Mouse (Mus musculus): ENCODE measurements around the gene Xxylt1.

GRCm38 (mm10) chr16:30936012-30936461, 145.2 kb downstream of the Xxylt1 start:
- TF ChIP-seq ZC3H11A (IDR thresholded peaks at IDR 0.05; ENCODE audit: borderline replicate concordance, low read depth, low read length) (no peak), HCFC1 (IDR thresholded peaks at IDR 0.05; ENCODE audit: borderline replicate concordance, insufficient read depth, low read length) (no peak), ZNF384 (IDR thresholded peaks at IDR 0.05; ENCODE audit: low read depth, low read length) (no peak)
